Mouse (Mus musculus): ENCODE results near the gene Tbc1d1. TPM values are rescaled to one million over a fixed set of nuclear protein-coding genes. Genes with fewer than 3 reads are reported as not detected.

Gene Tbc1d1
- total and polyA plus RNA-seq, 2 experiments from 2014 or later: 5.9 to 20.5 TPM

GRCm38 (mm10) chr5:64205610-64206009 is 49.5 kb downstream of the Tbc1d1 start:
- Histone ChIP-seq H3K4me3 (ENCODE audit: low read depth, low read length) (no peak overlapping the region), H3K36me3 (ENCODE audit: insufficient read depth) (no peaks in the 10 kb centered on the region), H3K9ac (no peak overlapping the region), H3K27me3 (ENCODE audit: insufficient read depth, low read length) (no peaks in the 10 kb centered on the region), H3K4me2 (ENCODE audit: low read depth) (no peak overlapping the region), H3K27ac (ENCODE audit: low read depth, low read length) (no peak overlapping the region), H3K4me1 (ENCODE audit: insufficient read depth) (no peaks in the 10 kb centered on the region), H3K9me3 (ENCODE audit: low read length) (no peaks in the 10 kb centered on the region)
- DNase-seq (no peak), ATAC-seq (no peak)
- 91% methylated on average over 3 of the region's 3 CpGs for WGBS
- no peak for TF ChIP-seq CTCF (IDR thresholded peaks at IDR 0.05; ENCODE audit: low read depth)

GRCm38 (mm10) chr5:64206431-64206830 is 50.3 kb downstream of the Tbc1d1 start:
- 71% methylated on average over 3 of the region's 3 CpGs for WGBS
- ATAC-seq: no peak
- no peak for DNase-seq
- Histone ChIP-seq H3K9ac (no peak overlapping the region), H3K4me1 (ENCODE audit: insufficient read depth) (no peaks in the 10 kb centered on the region), H3K4me3 (ENCODE audit: low read depth, low read length) (no peak overlapping the region), H3K36me3 (ENCODE audit: insufficient read depth) (no peaks in the 10 kb centered on the region), H3K27me3 (ENCODE audit: insufficient read depth, low read length) (no peaks in the 10 kb centered on the region), H3K9me3 (ENCODE audit: low read length) (no peaks in the 10 kb centered on the region), H3K27ac (ENCODE audit: low read depth, low read length) (no peak overlapping the region), H3K4me2 (ENCODE audit: low read depth) (no peak overlapping the region)
- TF ChIP-seq CTCF (IDR thresholded peaks at IDR 0.05; ENCODE audit: low read depth): no peak

GRCm38 (mm10) chr5:64206875-64207274 is 50.8 kb downstream of the Tbc1d1 start:
- WGBS: 79% methylated on average over 8 of the region's 8 CpGs
- DNase-seq (no peak), ATAC-seq (no peak)
- TF ChIP-seq CTCF (IDR thresholded peaks at IDR 0.05; ENCODE audit: low read depth): no peak
- H3K4me2 ChIP-seq (ENCODE audit: low read depth): no peak overlapping the region
- H3K4me1 ChIP-seq (ENCODE audit: insufficient read depth): no peaks in the 10 kb centered on the region
- H3K27me3 ChIP-seq (ENCODE audit: insufficient read depth, low read length): no peaks in the 10 kb centered on the region
- H3K36me3 ChIP-seq (ENCODE audit: insufficient read depth): no peaks in the 10 kb centered on the region
- H3K4me3 ChIP-seq (ENCODE audit: low read depth, low read length): no peak overlapping the region
- no peak overlapping the region for H3K9ac ChIP-seq
- no peak overlapping the region for H3K27ac ChIP-seq (ENCODE audit: low read depth, low read length)
- H3K9me3 ChIP-seq (ENCODE audit: low read length): no peaks in the 10 kb centered on the region

- TF ChIP-seq CTCF (IDR thresholded peaks at IDR 0.05; ENCODE audit: low read depth): no peak
- 84% methylated on average over 6 of the region's 6 CpGs for WGBS
- Histone ChIP-seq H3K27ac (ENCODE audit: low read depth, low read length) (no peak overlapping the region), H3K9me3 (ENCODE audit: low read length) (no peaks in the 10 kb centered on the region), H3K9ac (no peak overlapping the region), H3K27me3 (ENCODE audit: insufficient read depth, low read length) (no peaks in the 10 kb centered on the region), H3K36me3 (ENCODE audit: insufficient read depth) (no peaks in the 10 kb centered on the region), H3K4me2 (ENCODE audit: low read depth) (no peak overlapping the region), H3K4me1 (ENCODE audit: insufficient read depth) (no peaks in the 10 kb centered on the region), H3K4me3 (ENCODE audit: low read depth, low read length) (no peak overlapping the region)
- ATAC-seq (no peak), DNase-seq (no peak)
Observed at GRCm38 (mm10) chr5:64207800-64208199, 51.7 kb downstream of the Tbc1d1 start.

GRCm38 (mm10) chr5:64210817-64211216 is 54.7 kb downstream of the Tbc1d1 start:
- WGBS: 80% methylated on average over 4 of the region's 4 CpGs
- H3K36me3 ChIP-seq (ENCODE audit: insufficient read depth): no peaks in the 10 kb centered on the region
- no peaks in the 10 kb centered on the region for H3K27me3 ChIP-seq (ENCODE audit: insufficient read depth, low read length)
- no peak overlapping the region for H3K4me3 ChIP-seq (ENCODE audit: low read depth, low read length)
- H3K9me3 ChIP-seq (ENCODE audit: low read length): no peaks in the 10 kb centered on the region
- H3K9ac ChIP-seq: no peak overlapping the region
- no peak for TF ChIP-seq CTCF (IDR thresholded peaks at IDR 0.05; ENCODE audit: low read depth)
- no peak for DNase-seq
- H3K4me2 ChIP-seq (ENCODE audit: low read depth): no peak overlapping the region
- ATAC-seq: no peak
- H3K4me1 ChIP-seq (ENCODE audit: insufficient read depth): no peaks in the 10 kb centered on the region
- no peak overlapping the region for H3K27ac ChIP-seq (ENCODE audit: low read depth, low read length)

- TF ChIP-seq CTCF (IDR thresholded peaks at IDR 0.05; ENCODE audit: low read depth): no peak
- WGBS: 77% methylated on average over 7 of the region's 7 CpGs
- Histone ChIP-seq H3K4me2 (ENCODE audit: low read depth) (no peak overlapping the region), H3K4me3 (ENCODE audit: low read depth, low read length) (no peak overlapping the region), H3K9me3 (ENCODE audit: low read length) (no peaks in the 10 kb centered on the region), H3K27me3 (ENCODE audit: insufficient read depth, low read length) (no peaks in the 10 kb centered on the region), H3K27ac (ENCODE audit: low read depth, low read length) (no peak overlapping the region), H3K9ac (no peak overlapping the region), H3K4me1 (ENCODE audit: insufficient read depth) (no peaks in the 10 kb centered on the region), H3K36me3 (ENCODE audit: insufficient read depth) (no peaks in the 10 kb centered on the region)
- no peak for DNase-seq
- no peak for ATAC-seq
Observed at GRCm38 (mm10) chr5:64211284-64211683, 55.2 kb downstream of the Tbc1d1 start.

- WGBS: 79% methylated on average over 5 of the region's 5 CpGs
- Histone ChIP-seq H3K27me3 (ENCODE audit: insufficient read depth, low read length) (no peaks in the 10 kb centered on the region), H3K27ac (ENCODE audit: low read depth, low read length) (no peak overlapping the region), H3K4me2 (ENCODE audit: low read depth) (no peak overlapping the region), H3K4me1 (ENCODE audit: insufficient read depth) (no peaks in the 10 kb centered on the region), H3K4me3 (ENCODE audit: low read depth, low read length) (no peak overlapping the region), H3K9me3 (ENCODE audit: low read length) (no peaks in the 10 kb centered on the region), H3K9ac (no peak overlapping the region), H3K36me3 (ENCODE audit: insufficient read depth) (no peaks in the 10 kb centered on the region)
- DNase-seq (no peak), ATAC-seq (no peak)
- TF ChIP-seq CTCF (IDR thresholded peaks at IDR 0.05; ENCODE audit: low read depth): no peak
Observed at GRCm38 (mm10) chr5:64212206-64212605, 56.1 kb downstream of the Tbc1d1 start.

GRCm38 (mm10) chr5:64212619-64213018 is 56.5 kb downstream of the Tbc1d1 start:
- no peaks in the 10 kb centered on the region for H3K27me3 ChIP-seq (ENCODE audit: insufficient read depth, low read length)
- H3K4me1 ChIP-seq (ENCODE audit: insufficient read depth): no peaks in the 10 kb centered on the region
- WGBS: 82% methylated on average over 3 of the region's 3 CpGs
- no peak overlapping the region for H3K4me3 ChIP-seq (ENCODE audit: low read depth, low read length)
- no peak for ATAC-seq
- no peak for DNase-seq
- H3K9ac ChIP-seq: no peak overlapping the region
- H3K9me3 ChIP-seq (ENCODE audit: low read length): no peaks in the 10 kb centered on the region
- no peak overlapping the region for H3K27ac ChIP-seq (ENCODE audit: low read depth, low read length)
- H3K4me2 ChIP-seq (ENCODE audit: low read depth): no peak overlapping the region
- no peak for TF ChIP-seq CTCF (IDR thresholded peaks at IDR 0.05; ENCODE audit: low read depth)
- H3K36me3 ChIP-seq (ENCODE audit: insufficient read depth): no peaks in the 10 kb centered on the region

Data from forebrain, postnatal 0 days (tissue).